Mouse (Mus musculus): ENCODE data around the gene Etv5. TPM values are rescaled to one million over a fixed set of nuclear protein-coding genes. Genes with fewer than 3 reads are reported as not detected.

The Etv5 gene
- 1 to 10 TPM; 5.4 to 7.1 (median 6.3) TPM for total RNA-seq (2022)

- DNase-seq (ENCODE audit: low spot score in 2 of 2) = peak; percentile 99 to 100
Observed at GRCm38 (mm10) chr16:22439499-22440177, at the start of gene Etv5. Gene Etv5 (minus strand): TSS chr16:22439719.

GRCm38 (mm10) chr16:22483900-22484299 is 44.4 kb upstream of the Etv5 start:
- no peak for DNase-seq (ENCODE audit: low spot score in 2 of 2)

GRCm38 (mm10) chr16:22479322-22479721 is 39.8 kb upstream of the Etv5 start:
- no peak for DNase-seq (ENCODE audit: low spot score in 2 of 2)

GRCm38 (mm10) chr16:22471728-22472127 is 32.2 kb upstream of the Etv5 start:
- DNase-seq (ENCODE audit: low spot score in 2 of 2) = no peak

- no peak for DNase-seq (ENCODE audit: low spot score in 2 of 2)
Observed at GRCm38 (mm10) chr16:22469385-22469784, 29.9 kb upstream of the Etv5 start.

- no peak for DNase-seq (ENCODE audit: low spot score in 2 of 2)
Observed at GRCm38 (mm10) chr16:22467111-22467510, 27.6 kb upstream of the Etv5 start.

GRCm38 (mm10) chr16:22466381-22466780 is 26.9 kb upstream of the Etv5 start:
- no peak for DNase-seq (ENCODE audit: low spot score in 2 of 2)

- no peak for DNase-seq (ENCODE audit: low spot score in 2 of 2)
Observed at GRCm38 (mm10) chr16:22462220-22462619, 22.7 kb upstream of the Etv5 start.

GRCm38 (mm10) chr16:22461728-22462127 is 22.2 kb upstream of the Etv5 start:
- no peak for DNase-seq (ENCODE audit: low spot score in 2 of 2)

GRCm38 (mm10) chr16:22460960-22461359 is 21.4 kb upstream of the Etv5 start:
- DNase-seq (ENCODE audit: low spot score in 2 of 2) = no peak

GRCm38 (mm10) chr16:22452082-22452481 is 12.6 kb upstream of the Etv5 start:
- DNase-seq (ENCODE audit: low spot score in 2 of 2) = no peak

GRCm38 (mm10) chr16:22448093-22448492 is 8.6 kb upstream of the Etv5 start:
- DNase-seq (ENCODE audit: low spot score in 2 of 2) = no peak

GRCm38 (mm10) chr16:22444786-22445185 is 5.3 kb upstream of the Etv5 start:
- DNase-seq (ENCODE audit: low spot score in 2 of 2) = no peak

GRCm38 (mm10) chr16:22442202-22442601 is 2.7 kb upstream of the Etv5 start:
- no peak for DNase-seq (ENCODE audit: low spot score in 2 of 2)

- DNase-seq (ENCODE audit: low spot score in 2 of 2) = no peak
Observed at GRCm38 (mm10) chr16:22441317-22441716, 1.8 kb upstream of the Etv5 start.

- DNase-seq (ENCODE audit: low spot score in 2 of 2) = peak; percentile 20 to 22
Observed at GRCm38 (mm10) chr16:22440269-22440668, 750 bp upstream of the Etv5 start.

- peak in 1 of 2 experiments; percentile 33 for DNase-seq (ENCODE audit: low spot score in 2 of 2)
Observed at GRCm38 (mm10) chr16:22438441-22439373, 812 bp downstream of the Etv5 start.

GRCm38 (mm10) chr16:22436106-22436505 is 3.4 kb downstream of the Etv5 start:
- no peak for DNase-seq (ENCODE audit: low spot score in 2 of 2)

GRCm38 (mm10) chr16:22434530-22434929 is 5.0 kb downstream of the Etv5 start:
- no peak for DNase-seq (ENCODE audit: low spot score in 2 of 2)

- no peak for DNase-seq (ENCODE audit: low spot score in 2 of 2)
Observed at GRCm38 (mm10) chr16:22433944-22434343, 5.6 kb downstream of the Etv5 start.

- DNase-seq (ENCODE audit: low spot score in 2 of 2) = no peak
Observed at GRCm38 (mm10) chr16:22431773-22432172, 7.7 kb downstream of the Etv5 start.

GRCm38 (mm10) chr16:22431335-22431734 is 8.2 kb downstream of the Etv5 start:
- DNase-seq (ENCODE audit: low spot score in 2 of 2) = no peak

Data from gastrocnemius, adult 8-10 months (tissue).